Mouse (Mus musculus) MEL (cell line): ENCODE data around the gene Igfbp6. TPM values are rescaled to one million over a fixed set of nuclear protein-coding genes. Genes with fewer than 3 reads are reported as not detected.

Experiments used
- DNase-seq: peaks from one replicate; pipeline ENCODE4 v3.0.0; 2011; ENCODE audit warnings: low read depth, low spot score
- H3K27ac ChIP-seq: 2 replicates; pipeline ENCODE4 v1.5.1; 2012; ENCODE audit warnings: low read depth, mild to moderate bottlenecking, control low read depth, low read length, moderate library complexity; ENCODE audit not compliant: control insufficient read depth
- H3K27me3 ChIP-seq, 2 experiments: fragments of 150-350 bp in 1 of 2; sonication (generic) in 1 of 2; 2 replicates each; pipeline ENCODE4 v1.6.1; 2012; ENCODE audit warnings: low read length in 2 of 2, mild to moderate bottlenecking in 2 of 2, improper control_type of control experiment in 1 of 2, moderate library complexity in 1 of 2; ENCODE audit not compliant: insufficient read depth in 2 of 2, control insufficient read depth in 1 of 2
- H3K36me3 ChIP-seq, 2 experiments: 2 replicates each; pipeline ENCODE4 v1.6.1; 2012 to 2014; ENCODE audit warnings: low read length in 2 of 2, improper control_type of control experiment in 1 of 2, inconsistent platforms in 1 of 2, mild to moderate bottlenecking in 1 of 2; ENCODE audit not compliant: insufficient read depth in 2 of 2, control insufficient read depth in 1 of 2
- H3K4me1 ChIP-seq, 2 experiments: fragments of 150-350 bp in 1 of 2; sonication (generic) in 1 of 2; 2 replicates each; pipeline ENCODE4 v1.6.1; 2012; ENCODE audit warnings: low read length in 2 of 2, improper control_type of control experiment in 1 of 2, mild to moderate bottlenecking in 1 of 2; ENCODE audit not compliant: insufficient read depth in 2 of 2, control insufficient read depth in 1 of 2
- H3K4me3 ChIP-seq, 2 experiments: fragments of 150-350 bp in 1 of 2; sonication (generic) in 1 of 2; 2 replicates each; pipeline ENCODE4 v1.5.1; 2012; ENCODE audit warnings: low read depth in 2 of 2, low read length in 2 of 2, mild to moderate bottlenecking in 2 of 2, moderate library complexity in 2 of 2, control low read depth in 1 of 2, improper control_type of control experiment in 1 of 2; ENCODE audit not compliant: control insufficient read depth in 1 of 2, insufficient read depth in 1 of 2
- H3K79me2 ChIP-seq: 2 replicates; pipeline ENCODE4 v1.6.1; 2012; ENCODE audit warnings: mild to moderate bottlenecking, low read length, moderate library complexity; ENCODE audit not compliant: control insufficient read depth, poor library complexity, insufficient read depth
- H3K9ac ChIP-seq: 2 replicates; pipeline ENCODE4 v1.6.1; 2012; ENCODE audit warnings: low read depth, mild to moderate bottlenecking, control low read depth, low read length, moderate library complexity; ENCODE audit not compliant: control insufficient read depth, poor library complexity, severe bottlenecking
- H3K9me3 ChIP-seq: fragments of 150-350 bp; sonication (generic); replicated peaks from 2 replicates; pipeline ENCODE4 v1.6.1; 2012; ENCODE audit warnings: mild to moderate bottlenecking, low read length, improper control_type of control experiment, moderate library complexity; ENCODE audit not compliant: insufficient read depth
- BHLHE40 ChIP-seq: IDR thresholded peaks from 2 replicates; pipeline ENCODE4 v1.6.1; 2012; ENCODE audit warnings: low read depth, mild to moderate bottlenecking, inconsistent platforms, low read length, improper control_type of control experiment, borderline replicate concordance
- CHD1 ChIP-seq: IDR thresholded peaks from 2 replicates; pipeline ENCODE4 v1.6.1; 2012; ENCODE audit warnings: low read depth, mild to moderate bottlenecking, inconsistent platforms, low read length, improper control_type of control experiment
- CHD2 ChIP-seq: IDR thresholded peaks from 2 replicates; pipeline ENCODE4 v1.6.1; 2011; ENCODE audit warnings: low read length, improper control_type of control experiment
- CTCF ChIP-seq, 3 experiments: IDR thresholded peaks in 2 of 3; conservative IDR thresholded peaks in 1 of 3; 2 replicates each; pipeline ENCODE4 v1.5.1; 2011 to 2012; ENCODE audit warnings: low read length in 3 of 3, low read depth in 2 of 3, mild to moderate bottlenecking in 2 of 3, improper control_type of control experiment in 1 of 3, inconsistent platforms in 1 of 3, mixed read lengths in 1 of 3, moderate library complexity in 1 of 3; ENCODE audit not compliant: control insufficient read depth in 1 of 3, insufficient read depth in 1 of 3, poor library complexity in 1 of 3, severe bottlenecking in 1 of 3
- E2F4 ChIP-seq: IDR thresholded peaks from 2 replicates; pipeline ENCODE4 v1.6.1; 2011; ENCODE audit warnings: low read depth, low read length, improper control_type of control experiment, borderline replicate concordance
- ELF1 ChIP-seq: IDR thresholded peaks from 2 replicates; pipeline ENCODE4 v1.6.1; 2014; ENCODE audit warnings: low read depth, mild to moderate bottlenecking, inconsistent platforms, low read length, improper control_type of control experiment, moderate library complexity
- EP300 ChIP-seq, 2 experiments: IDR thresholded peaks; 2 replicates each; pipeline ENCODE4 v1.6.1; 2011; ENCODE audit warnings: improper control_type of control experiment in 2 of 2, low read length in 2 of 2, low read depth in 1 of 2, mild to moderate bottlenecking in 1 of 2
- ETS1 ChIP-seq: IDR thresholded peaks from 2 replicates; pipeline ENCODE4 v1.6.1; 2012; ENCODE audit warnings: low read depth, mild to moderate bottlenecking, inconsistent platforms, low read length, improper control_type of control experiment, moderate library complexity
- GABPA ChIP-seq: IDR thresholded peaks from 2 replicates; pipeline ENCODE4 v1.6.1; 2012; ENCODE audit warnings: low read depth, mild to moderate bottlenecking, inconsistent platforms, low read length, improper control_type of control experiment, moderate library complexity
- GATA1 ChIP-seq: IDR thresholded peaks from 2 replicates; pipeline ENCODE4 v1.6.1; 2011; ENCODE audit warnings: low read depth, low read length, improper control_type of control experiment
- HCFC1 ChIP-seq: IDR thresholded peaks from 2 replicates; pipeline ENCODE4 v1.6.1; 2012; ENCODE audit warnings: low read depth, mild to moderate bottlenecking, inconsistent platforms, low read length, improper control_type of control experiment, moderate library complexity
- JUND ChIP-seq: IDR thresholded peaks from 2 replicates; pipeline ENCODE4 v1.6.1; 2011; ENCODE audit warnings: low read depth, mild to moderate bottlenecking, improper control_type of control experiment, low read length
- KAT2A ChIP-seq: conservative IDR thresholded peaks from 2 replicates; pipeline ENCODE4 v1.6.1; 2012; ENCODE audit warnings: low read depth, low read length, improper control_type of control experiment, inconsistent platforms
- MAFK ChIP-seq: IDR thresholded peaks from 2 replicates; pipeline ENCODE4 v1.6.1; 2011; ENCODE audit warnings: low read depth, mild to moderate bottlenecking, low read length, improper control_type of control experiment, borderline replicate concordance
- MAX ChIP-seq: IDR thresholded peaks from 2 replicates; pipeline ENCODE4 v1.6.1; 2011; ENCODE audit warnings: low read length, improper control_type of control experiment
- MAZ ChIP-seq: IDR thresholded peaks from 2 replicates; pipeline ENCODE4 v1.6.1; 2012; ENCODE audit warnings: low read depth, mild to moderate bottlenecking, inconsistent platforms, low read length, improper control_type of control experiment
- MEF2A ChIP-seq: IDR thresholded peaks from 2 replicates; pipeline ENCODE4 v1.6.1; 2014; ENCODE audit warnings: low read depth, mild to moderate bottlenecking, inconsistent platforms, low read length, improper control_type of control experiment; ENCODE audit not compliant: poor library complexity, insufficient replicate concordance, severe bottlenecking; ENCODE audit errors: extremely low read depth
- MXI1 ChIP-seq: IDR thresholded peaks from 2 replicates; pipeline ENCODE4 v1.6.1; 2011; ENCODE audit warnings: mild to moderate bottlenecking, low read depth, low read length, improper control_type of control experiment
- MYB ChIP-seq: IDR thresholded peaks from 2 replicates; pipeline ENCODE4 v1.6.1; 2011; ENCODE audit warnings: mild to moderate bottlenecking, low read depth, low read length, improper control_type of control experiment
- MYC ChIP-seq: IDR thresholded peaks from 2 replicates; pipeline ENCODE4 v1.6.1; 2011; ENCODE audit warnings: low read depth, mild to moderate bottlenecking, low read length, improper control_type of control experiment, moderate library complexity
- NELFE ChIP-seq: IDR thresholded peaks from 2 replicates; pipeline ENCODE4 v1.6.1; 2011; ENCODE audit warnings: low read depth, low read length, improper control_type of control experiment
- NRF1 ChIP-seq: IDR thresholded peaks from 2 replicates; pipeline ENCODE4 v1.6.1; 2014; ENCODE audit warnings: low read depth, mild to moderate bottlenecking, inconsistent platforms, low read length, improper control_type of control experiment, moderate library complexity; ENCODE audit not compliant: poor library complexity, insufficient read depth, severe bottlenecking
- POLR2A ChIP-seq, 2 experiments: IDR thresholded peaks; 2 replicates each; pipeline ENCODE4 v1.6.1; 2011 to 2012; ENCODE audit warnings: low read length in 2 of 2, mild to moderate bottlenecking in 2 of 2, control low read depth in 1 of 2, improper control_type of control experiment in 1 of 2, low read depth in 1 of 2, moderate library complexity in 1 of 2; ENCODE audit not compliant: control insufficient read depth in 1 of 2, insufficient read depth in 1 of 2, poor library complexity in 1 of 2
- POLR2AphosphoS2 ChIP-seq: IDR thresholded peaks from 2 replicates; pipeline ENCODE4 v1.6.1; 2011; ENCODE audit warnings: low read length, improper control_type of control experiment
- POLR2AphosphoS5 ChIP-seq: IDR thresholded peaks from 2 replicates; pipeline ENCODE4 v1.6.1; 2012; ENCODE audit warnings: low read depth, borderline replicate concordance, mild to moderate bottlenecking, inconsistent platforms, low read length, moderate library complexity, mixed read lengths
- RAD21 ChIP-seq: IDR thresholded peaks from 2 replicates; pipeline ENCODE4 v1.6.1; 2011; ENCODE audit warnings: mild to moderate bottlenecking, low read depth, low read length, improper control_type of control experiment
- RCOR1 ChIP-seq: IDR thresholded peaks from 2 replicates; pipeline ENCODE4 v1.6.1; 2012; ENCODE audit warnings: low read depth, mild to moderate bottlenecking, inconsistent platforms, low read length, improper control_type of control experiment
- SIN3A ChIP-seq: IDR thresholded peaks from 2 replicates; pipeline ENCODE4 v1.6.1; 2012; ENCODE audit warnings: low read length, improper control_type of control experiment, inconsistent platforms
- SMC3 ChIP-seq: IDR thresholded peaks from 2 replicates; pipeline ENCODE4 v1.6.1; 2011; ENCODE audit warnings: low read depth, low read length, improper control_type of control experiment
- TAL1 ChIP-seq: IDR thresholded peaks from 2 replicates; pipeline ENCODE4 v1.6.1; 2012; ENCODE audit warnings: mild to moderate bottlenecking, inconsistent platforms, low read length, moderate library complexity, mixed read lengths
- TBP ChIP-seq: IDR thresholded peaks from 2 replicates; pipeline ENCODE4 v1.8.0; 2011; ENCODE audit warnings: low read depth, low read length, improper control_type of control experiment
- TCF12 ChIP-seq: IDR thresholded peaks from 2 replicates; pipeline ENCODE4 v1.6.1; 2014; ENCODE audit warnings: low read depth, mild to moderate bottlenecking, inconsistent platforms, low read length, improper control_type of control experiment, moderate library complexity
- UBTF ChIP-seq: IDR thresholded peaks from 2 replicates; pipeline ENCODE4 v1.6.1; 2012; ENCODE audit warnings: low read depth, mild to moderate bottlenecking, inconsistent platforms, low read length, improper control_type of control experiment, moderate library complexity, borderline replicate concordance; ENCODE audit not compliant: insufficient read depth
- USF1 ChIP-seq: IDR thresholded peaks from 2 replicates; pipeline ENCODE4 v1.6.1; 2014; ENCODE audit warnings: low read depth, mild to moderate bottlenecking, inconsistent platforms, low read length, improper control_type of control experiment, moderate library complexity
- USF2 ChIP-seq, 2 experiments: IDR thresholded peaks; 2 replicates each; pipeline ENCODE4 v1.6.1; 2011 to 2012; ENCODE audit warnings: improper control_type of control experiment in 2 of 2, low read length in 2 of 2, borderline replicate concordance in 1 of 2, inconsistent platforms in 1 of 2, low read depth in 1 of 2, mild to moderate bottlenecking in 1 of 2; ENCODE audit not compliant: insufficient read depth in 1 of 2
- ZC3H11A ChIP-seq: IDR thresholded peaks from 2 replicates; pipeline ENCODE4 v1.6.1; 2012; ENCODE audit warnings: low read depth, mild to moderate bottlenecking, inconsistent platforms, low read length, improper control_type of control experiment
- ZKSCAN1 ChIP-seq: IDR thresholded peaks from 2 replicates; pipeline ENCODE4 v1.6.1; 2012; ENCODE audit warnings: low read depth, mild to moderate bottlenecking, inconsistent platforms, low read length, improper control_type of control experiment, moderate library complexity
- ZMIZ1 ChIP-seq: IDR thresholded peaks from 2 replicates; pipeline ENCODE4 v1.6.1; 2012; ENCODE audit warnings: low read depth, mild to moderate bottlenecking, inconsistent platforms, low read length, improper control_type of control experiment, moderate library complexity
- polyA plus RNA-seq, 2 experiments: library from polyadenylated mRNA; stranded (reverse) in 1 of 2; unstranded in 1 of 2; fragments of >175 nt in 1 of 2; fragments of >200 nt in 1 of 2; gene quantifications; 2 replicates each; pipeline versions ENCODE4 v1.2.1 to v1.2.4; 2012; ENCODE audit warnings: low replicate concordance in 2 of 2, low read depth in 1 of 2; ENCODE audit not compliant: insufficient read length in 2 of 2, insufficient read depth in 1 of 2, missing spikeins in 1 of 2
- total RNA-seq: library from RNA; depleted of rRNA; stranded (reverse); fragments of 300-350 nt; gene quantifications from 2 replicates; pipeline ENCODE4 v1.2.3, GENCODE M21; 2012

The Igfbp6 gene
- total and polyA plus RNA-seq, 3 experiments, result 0.65 to 1.8 TPM; not detected in 1

GRCm38 (mm10) chr15:102178279-102178678 lies 34.1 kb downstream of the Igfbp6 start:
- H3K36me3 ChIP-seq, result peaks cover 0 to 8% of the 10 kb centered on the region in 2 experiments; a peak in 2 of 4 replicates
- no peaks in the 10 kb centered on the region for H3K79me2 ChIP-seq
- no peaks in the 10 kb centered on the region for H3K9me3 ChIP-seq
- no peak overlapping the region for H3K27ac ChIP-seq
- H3K9ac ChIP-seq, result no peak overlapping the region
- no peak overlapping the region for H3K4me3 ChIP-seq
- H3K4me1 ChIP-seq, result peaks cover 4 to 17% of the 10 kb centered on the region in 2 experiments; a peak in 3 of 4 replicates
- no peaks in the 10 kb centered on the region for H3K27me3 ChIP-seq
- DNase-seq, result peak; percentile 84
- no peak; the same call in 1 of the 2 replicates for TF ChIP-seq BHLHE40
- TF ChIP-seq KAT2A, result no peak
- peak; percentile 51; the same call in 1 of the 2 replicates for TF ChIP-seq SIN3A
- TF ChIP-seq ZKSCAN1, result no peak
- TF ChIP-seq EP300 (IDR thresholded peaks at IDR 0.05; ENCODE audit: low read depth in 1 of 2, low read length in 2 of 2), result no peak
- TF ChIP-seq USF2 (IDR thresholded peaks at IDR 0.05; ENCODE audit: borderline replicate concordance in 1 of 2, insufficient read depth in 1 of 2, low read depth in 1 of 2, low read length in 2 of 2), result no peak
- TF ChIP-seq MEF2A, result no peak
- no peak for TF ChIP-seq MYB
- peak; percentile 35; the same call in 1 of the 2 replicates for TF ChIP-seq RCOR1
- TF ChIP-seq NELFE, result no peak
- TF ChIP-seq POLR2AphosphoS2, result no peak
- no peak for TF ChIP-seq CHD1
- TF ChIP-seq USF1, result no peak
- TF ChIP-seq RAD21, result peak; percentile 88
- no peak for TF ChIP-seq TBP
- no peak for TF ChIP-seq TAL1
- peak; percentile 97 for TF ChIP-seq SMC3
- TF ChIP-seq MAFK, result no peak
- no peak for TF ChIP-seq ETS1
- no peak for TF ChIP-seq TCF12
- no peak for TF ChIP-seq CHD2
- TF ChIP-seq MXI1, result no peak
- no peak for TF ChIP-seq MYC
- peak; percentile 89 for TF ChIP-seq ZC3H11A
- TF ChIP-seq GABPA, result no peak
- no peak for TF ChIP-seq ZMIZ1
- TF ChIP-seq CTCF (IDR thresholded peaks at IDR 0.05 in 2 of 3, conservative IDR thresholded peaks at IDR 0.05 in 1 of 3; ENCODE audit: control insufficient read depth in 1 of 3, insufficient read depth in 1 of 3, low read depth in 2 of 3, low read length in 3 of 3, poor library complexity in 1 of 3, severe bottlenecking in 1 of 3), result peak; percentile 87 to 99 (median 95)
- TF ChIP-seq GATA1, result no peak
- no peak for TF ChIP-seq POLR2A (IDR thresholded peaks at IDR 0.05; ENCODE audit: control insufficient read depth in 1 of 2, insufficient read depth in 1 of 2, low read depth in 1 of 2, low read length in 2 of 2, poor library complexity in 1 of 2)
- TF ChIP-seq UBTF, result no peak
- no peak for TF ChIP-seq MAX
- no peak for TF ChIP-seq E2F4
- TF ChIP-seq HCFC1, result 0 out of 2 replicates have a peak, but pooled peaks have one; percentile 19
- TF ChIP-seq MAZ, result no peak
- peak; percentile 63; the same call in 1 of the 2 replicates for TF ChIP-seq ELF1
- no peak for TF ChIP-seq JUND
- no peak for TF ChIP-seq POLR2AphosphoS5
- TF ChIP-seq NRF1, result no peak
